Mouse (Mus musculus) midbrain, postnatal 0 days (tissue): ENCODE measurements around the gene Uspl1. TPM values are rescaled to one million over a fixed set of nuclear protein-coding genes. Genes with fewer than 3 reads are reported as not detected.
A peak's percentile ranks its signal among the peaks of the same experiment; 100 is the strongest.

Experiments
- ATAC-seq: fragments of 200-750 bp; cut with Nextera tagmentation; 2 replicates; pipeline ENCODE4 v1.8.0; 2017; ENCODE audit warnings: moderate number of reproducible peaks, mild to moderate bottlenecking, moderate TSS enrichment, moderate library complexity; ENCODE audit not compliant: low FRiP score
- DNase-seq: peaks from one replicate; pipeline ENCODE4 v3.0.0-alpha.2; 2015; ENCODE audit warnings: low spot score
- H3K27ac ChIP-seq: fragments of 300-500 bp; sonication (generic); 2 replicates; pipeline ENCODE4 v1.5.1; 2014; ENCODE audit warnings: low read depth, mild to moderate bottlenecking, low read length, mixed read lengths
- H3K27me3 ChIP-seq: fragments of 300-500 bp; sonication (generic); 2 replicates; pipeline ENCODE4 v1.6.1; 2014; ENCODE audit warnings: low read length, control low read depth, mixed read lengths; ENCODE audit not compliant: insufficient read depth
- H3K36me3 ChIP-seq: fragments of 300-500 bp; sonication (generic); 2 replicates; pipeline ENCODE4 v1.6.1; 2014; ENCODE audit warnings: low read length, control low read depth, mixed read lengths; ENCODE audit not compliant: insufficient read depth
- H3K4me1 ChIP-seq: fragments of 300-500 bp; sonication (generic); 2 replicates; pipeline ENCODE4 v1.6.1; 2014; ENCODE audit warnings: mild to moderate bottlenecking, control low read depth, antibody characterized with exemption, low read length, mixed read lengths; ENCODE audit not compliant: insufficient read depth
- H3K4me2 ChIP-seq: fragments of 300-500 bp; sonication (generic); 2 replicates; pipeline ENCODE4 v1.6.1; 2014; ENCODE audit warnings: low read depth, mild to moderate bottlenecking, low read length, mixed read lengths; ENCODE audit not compliant: poor library complexity, severe bottlenecking
- H3K4me3 ChIP-seq: fragments of 300-500 bp; sonication (generic); 2 replicates; pipeline ENCODE4 v1.5.1; 2014; ENCODE audit warnings: low read depth, mild to moderate bottlenecking, low read length, moderate library complexity
- H3K9ac ChIP-seq: fragments of 300-500 bp; sonication (generic); replicated peaks from 2 replicates; pipeline ENCODE4 v1.6.1; 2014; ENCODE audit warnings: mild to moderate bottlenecking, low read length, moderate library complexity, mixed read lengths; ENCODE audit not compliant: poor library complexity, severe bottlenecking
- H3K9me3 ChIP-seq: fragments of 300-500 bp; sonication (generic); 2 replicates; pipeline ENCODE4 v1.6.1; 2016; ENCODE audit warnings: low read length, control low read depth
- CTCF ChIP-seq: IDR thresholded peaks from 2 replicates; pipeline ENCODE4 v1.5.1; 2016; ENCODE audit warnings: antibody characterized with exemption, mild to moderate bottlenecking
- WGBS: fragments of 180-500 bp; shearing (Covaris S2); extraction: QIAGEN DNeasy Blood & Tissue Kit; methylation state at CpG from one replicate; pipeline ENCODE4 v1.1.7; 2014; 5-methylcytosine and 5-hydroxymethylcytosine counted together
- polyA plus RNA-seq: library from polyadenylated mRNA; unstranded; fragments of >200 nt; fragmentation: Nextera tagmentation; extraction: Ambion mirVana; gene quantifications from 2 replicates; pipeline ENCODE4 v1.2.1, GENCODE M21; 2015
- total RNA-seq: library from RNA; depleted of rRNA; stranded (reverse); fragments of >200 nt; gene quantifications from 2 replicates; pipeline ENCODE4 v1.2.3, GENCODE M21; 2014

Gene Uspl1
- total and polyA plus RNA-seq, 2 experiments from 2014 or later = 47.0 to 48.1 TPM

- Histone ChIP-seq H3K27me3 (no peaks in the 10 kb centered on the region), H3K27ac (no peak overlapping the region), H3K36me3 (peaks cover 21% of the 10 kb centered on the region), H3K4me3 (no peak overlapping the region), H3K4me1 (no peaks in the 10 kb centered on the region; the same call in 1 of the 2 replicates), H3K4me2 (no peak overlapping the region), H3K9me3 (no peaks in the 10 kb centered on the region), H3K9ac (no peak overlapping the region)
- DNase-seq (no peak), ATAC-seq (no peak)
- WGBS = 88% methylated on average over 3 of the region's 3 CpGs
- TF ChIP-seq CTCF = no peak
These were observed 35.3 kb downstream of the Uspl1 start for GRCm38 (mm10) chr5:149219493-149219892.

- Histone ChIP-seq H3K27ac (no peak overlapping the region), H3K36me3 (peaks cover 5% of the 10 kb centered on the region; the same call in 1 of the 2 replicates), H3K4me1 (peaks cover 2% of the 10 kb centered on the region; the same call in 1 of the 2 replicates), H3K27me3 (no peaks in the 10 kb centered on the region), H3K4me3 (no peak overlapping the region), H3K4me2 (no peak overlapping the region), H3K9me3 (no peaks in the 10 kb centered on the region), H3K9ac (no peak overlapping the region)
- no peak for ATAC-seq
- TF ChIP-seq CTCF = no peak
- WGBS = 93% methylated on average over 4 of the region's 4 CpGs
- no peak for DNase-seq
These were observed 37.2 kb downstream of the Uspl1 start for GRCm38 (mm10) chr5:149221355-149221754.

- no peak for TF ChIP-seq CTCF
- no peak for ATAC-seq
- H3K9me3 ChIP-seq = no peaks in the 10 kb centered on the region
- H3K27me3 ChIP-seq = no peaks in the 10 kb centered on the region
- H3K4me2 ChIP-seq = no peak overlapping the region
- H3K9ac ChIP-seq = no peak overlapping the region
- DNase-seq = peak; percentile 26
- no peaks in the 10 kb centered on the region for H3K36me3 ChIP-seq
- WGBS = 8% methylated on average over 7 of the region's 7 CpGs
- H3K27ac ChIP-seq = no peak overlapping the region
- no peak overlapping the region for H3K4me3 ChIP-seq
- H3K4me1 ChIP-seq = peaks cover 2% of the 10 kb centered on the region; the same call in 1 of the 2 replicates
These were observed 40.5 kb downstream of the Uspl1 start for GRCm38 (mm10) chr5:149224666-149225065.

GRCm38 (mm10) chr5:149228700-149229618 lies 44.8 kb downstream of the Uspl1 start:
- Histone ChIP-seq H3K27me3 (no peaks in the 10 kb centered on the region), H3K9ac (peak overlapping the region; percentile 54), H3K9me3 (no peaks in the 10 kb centered on the region), H3K4me1 (peaks cover 2% of the 10 kb centered on the region; the same call in 1 of the 2 replicates), H3K4me2 (peak overlapping the region; percentile 51), H3K4me3 (peak overlapping the region; percentile 47), H3K36me3 (no peaks in the 10 kb centered on the region), H3K27ac (peak overlapping the region; percentile 81)
- DNase-seq (peak; percentile 94), ATAC-seq (peak; percentile 95)
- TF ChIP-seq CTCF = no peak
- WGBS = 2% methylated on average over 55 of the region's 55 CpGs

- no peak for DNase-seq
- peak overlapping the region; percentile 54; the same call in 1 of the 2 replicates for H3K9ac ChIP-seq
- H3K4me3 ChIP-seq = peak overlapping the region; percentile 47
- 83% methylated on average over 18 of the region's 18 CpGs for WGBS
- no peaks in the 10 kb centered on the region for H3K9me3 ChIP-seq
- H3K27me3 ChIP-seq = no peaks in the 10 kb centered on the region
- 0 out of 2 replicates have a peak, but pooled peaks cover 2% of the 10 kb centered on the region for H3K4me1 ChIP-seq
- TF ChIP-seq CTCF = no peak
- H3K27ac ChIP-seq = peak overlapping the region; percentile 81; the same call in 1 of the 2 replicates
- peak; percentile 24; the same call in 1 of the 2 replicates for ATAC-seq
- H3K4me2 ChIP-seq = peak overlapping the region; percentile 51
- no peaks in the 10 kb centered on the region for H3K36me3 ChIP-seq
These were observed 45.6 kb downstream of the Uspl1 start for GRCm38 (mm10) chr5:149229619-149230339.
